Mouse (Mus musculus): ENCODE measurements at regions not wholly inside any gene's neighbourhood (a gene's known extent, or its start where the extent isn't known, plus 50 kb on each side); places are given as distances from the start of the nearest gene placed in this dataset.

GRCm38 (mm10) chr13:34481461-34481860 lies 136.5 kb upstream of the Slc22a23 start:
- no peaks in the 10 kb centered on the region for H3K4me1 ChIP-seq (ENCODE audit: control insufficient read depth, insufficient read depth, low read length)
- H3K27me3 ChIP-seq (ENCODE audit: control insufficient read depth, insufficient read depth, low read length) = no peaks in the 10 kb centered on the region
- DNase-seq = no peak
- no peak overlapping the region for H3K27ac ChIP-seq (ENCODE audit: insufficient read depth, low read length)
- no peak overlapping the region for H3K4me3 ChIP-seq (replicated peaks; ENCODE audit: insufficient read depth, low read depth, low read length)
- no peak for TF ChIP-seq CTCF (IDR thresholded peaks at IDR 0.05; ENCODE audit: borderline replicate concordance, insufficient read depth, low read depth, low read length)
- TF ChIP-seq POLR2A (IDR thresholded peaks at IDR 0.05; ENCODE audit: borderline replicate concordance, insufficient read depth, low read length) = no peak
- WGBS = 80% methylated on average over 10 of the region's 10 CpGs

- Histone ChIP-seq H3K4me3 (replicated peaks; ENCODE audit: insufficient read depth, low read depth, low read length) (no peak overlapping the region), H3K27ac (ENCODE audit: insufficient read depth, low read length) (no peak overlapping the region), H3K4me1 (ENCODE audit: control insufficient read depth, insufficient read depth, low read length) (peaks cover 7% of the 10 kb centered on the region), H3K27me3 (ENCODE audit: control insufficient read depth, insufficient read depth, low read length) (no peaks in the 10 kb centered on the region)
- WGBS = 91% methylated on average over 1 of the region's 1 CpGs
- TF ChIP-seq CTCF (IDR thresholded peaks at IDR 0.05; ENCODE audit: borderline replicate concordance, insufficient read depth, low read depth, low read length) = no peak
- no peak for TF ChIP-seq POLR2A (IDR thresholded peaks at IDR 0.05; ENCODE audit: borderline replicate concordance, insufficient read depth, low read length)
- DNase-seq = no peak
Observed at GRCm38 (mm10) chr13:34470410-34470809, 125.4 kb upstream of the Slc22a23 start.

- WGBS = 5% methylated on average over 5 of the region's 5 CpGs
- no peak overlapping the region for H3K27ac ChIP-seq (ENCODE audit: insufficient read depth, low read length)
- H3K4me1 ChIP-seq (ENCODE audit: control insufficient read depth, insufficient read depth, low read length) = peaks cover 7% of the 10 kb centered on the region
- TF ChIP-seq CTCF (IDR thresholded peaks at IDR 0.05; ENCODE audit: borderline replicate concordance, insufficient read depth, low read depth, low read length) (no peak), POLR2A (IDR thresholded peaks at IDR 0.05; ENCODE audit: borderline replicate concordance, insufficient read depth, low read length) (no peak)
- no peak overlapping the region for H3K4me3 ChIP-seq (replicated peaks; ENCODE audit: insufficient read depth, low read depth, low read length)
- peak; percentile 81 to 87 for DNase-seq
- no peaks in the 10 kb centered on the region for H3K27me3 ChIP-seq (ENCODE audit: control insufficient read depth, insufficient read depth, low read length)
Observed at GRCm38 (mm10) chr13:34469568-34469967, 124.6 kb upstream of the Slc22a23 start.

- Histone ChIP-seq H3K27ac (ENCODE audit: insufficient read depth, low read length) (no peak overlapping the region), H3K27me3 (ENCODE audit: control insufficient read depth, insufficient read depth, low read length) (no peaks in the 10 kb centered on the region), H3K4me3 (replicated peaks; ENCODE audit: insufficient read depth, low read depth, low read length) (no peak overlapping the region), H3K4me1 (ENCODE audit: control insufficient read depth, insufficient read depth, low read length) (peaks cover 7% of the 10 kb centered on the region)
- no peak for TF ChIP-seq CTCF (IDR thresholded peaks at IDR 0.05; ENCODE audit: borderline replicate concordance, insufficient read depth, low read depth, low read length)
- no peak for TF ChIP-seq POLR2A (IDR thresholded peaks at IDR 0.05; ENCODE audit: borderline replicate concordance, insufficient read depth, low read length)
- peak in 1 of 2 experiments; percentile 15 for DNase-seq
- WGBS = 53% methylated on average over 3 of the region's 3 CpGs
Observed at GRCm38 (mm10) chr13:34468132-34468748, 123.3 kb upstream of the Slc22a23 start.

DNA sequence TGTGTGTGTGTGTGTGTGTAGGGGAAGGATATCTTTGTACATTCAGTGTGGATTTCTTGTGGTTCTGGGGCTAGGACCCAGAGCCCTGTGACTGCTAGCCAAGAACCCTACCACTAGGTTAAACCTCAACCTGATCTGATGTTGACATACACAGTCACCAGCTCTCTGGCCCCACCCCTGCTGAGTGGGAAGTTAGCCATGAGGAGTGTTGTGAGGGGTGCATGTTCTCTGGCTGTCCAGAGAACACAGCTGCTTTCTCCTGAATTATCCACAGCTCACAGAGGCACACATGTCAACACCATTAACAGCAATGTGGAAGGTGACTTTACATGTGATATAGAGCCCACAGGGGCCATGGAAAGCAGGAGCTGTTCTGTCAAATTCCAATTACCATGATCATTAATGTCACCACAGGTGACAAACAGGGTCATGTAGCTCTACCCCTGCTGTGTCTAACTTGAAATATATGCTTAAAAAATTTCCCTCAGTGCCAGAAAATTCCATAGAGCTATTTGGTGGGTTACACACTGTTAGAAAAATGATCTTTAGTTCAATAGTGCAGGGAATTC lies 121.0 kb upstream of the Slc22a23 start:
- Histone ChIP-seq H3K4me1 (ENCODE audit: control insufficient read depth, insufficient read depth, low read length) (peaks cover 7% of the 10 kb centered on the region), H3K27ac (ENCODE audit: insufficient read depth, low read length) (no peak overlapping the region), H3K27me3 (ENCODE audit: control insufficient read depth, insufficient read depth, low read length) (no peaks in the 10 kb centered on the region), H3K4me3 (replicated peaks; ENCODE audit: insufficient read depth, low read depth, low read length) (no peak overlapping the region)
- DNase-seq = no peak
- TF ChIP-seq POLR2A (IDR thresholded peaks at IDR 0.05; ENCODE audit: borderline replicate concordance, insufficient read depth, low read length) (no peak), CTCF (IDR thresholded peaks at IDR 0.05; ENCODE audit: borderline replicate concordance, insufficient read depth, low read depth, low read length) (no peak)

GRCm38 (mm10) chr13:34465456-34465855 lies 120.5 kb upstream of the Slc22a23 start:
- DNase-seq = no peak
- no peak for TF ChIP-seq POLR2A (IDR thresholded peaks at IDR 0.05; ENCODE audit: borderline replicate concordance, insufficient read depth, low read length)
- no peak for TF ChIP-seq CTCF (IDR thresholded peaks at IDR 0.05; ENCODE audit: borderline replicate concordance, insufficient read depth, low read depth, low read length)
- WGBS = 60% methylated on average over 5 of the region's 5 CpGs
- Histone ChIP-seq H3K4me1 (ENCODE audit: control insufficient read depth, insufficient read depth, low read length) (peaks cover 7% of the 10 kb centered on the region), H3K4me3 (replicated peaks; ENCODE audit: insufficient read depth, low read depth, low read length) (no peak overlapping the region), H3K27me3 (ENCODE audit: control insufficient read depth, insufficient read depth, low read length) (no peaks in the 10 kb centered on the region), H3K27ac (ENCODE audit: insufficient read depth, low read length) (no peak overlapping the region)

DNA sequence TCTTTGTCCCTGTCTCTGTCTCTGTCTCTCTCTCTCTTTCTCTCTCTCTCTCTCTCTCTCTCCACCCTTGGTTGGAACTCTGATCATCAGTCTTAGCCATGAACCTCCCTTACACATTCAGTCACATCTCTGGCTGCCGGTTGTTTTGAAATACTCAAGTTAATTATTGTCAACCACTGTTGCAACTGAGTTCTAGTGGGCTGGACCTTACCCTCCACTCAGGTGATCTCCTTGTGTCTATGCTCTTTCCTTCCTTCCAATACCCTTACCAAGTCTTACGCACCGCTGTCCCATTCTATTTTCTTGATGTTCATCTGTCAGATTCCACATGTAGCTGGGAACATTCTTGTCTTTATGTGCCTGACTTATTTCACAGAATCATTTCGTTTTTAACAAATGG lies 119.2 kb upstream of the Slc22a23 start:
- 95% methylated on average over 4 of the region's 4 CpGs for WGBS
- DNase-seq = no peak
- Histone ChIP-seq H3K27ac (ENCODE audit: insufficient read depth, low read length) (no peak overlapping the region), H3K27me3 (ENCODE audit: control insufficient read depth, insufficient read depth, low read length) (no peaks in the 10 kb centered on the region), H3K4me1 (ENCODE audit: control insufficient read depth, insufficient read depth, low read length) (peaks cover 7% of the 10 kb centered on the region), H3K4me3 (replicated peaks; ENCODE audit: insufficient read depth, low read depth, low read length) (no peak overlapping the region)
- TF ChIP-seq CTCF (IDR thresholded peaks at IDR 0.05; ENCODE audit: borderline replicate concordance, insufficient read depth, low read depth, low read length) (no peak), POLR2A (IDR thresholded peaks at IDR 0.05; ENCODE audit: borderline replicate concordance, insufficient read depth, low read length) (no peak)

DNA sequence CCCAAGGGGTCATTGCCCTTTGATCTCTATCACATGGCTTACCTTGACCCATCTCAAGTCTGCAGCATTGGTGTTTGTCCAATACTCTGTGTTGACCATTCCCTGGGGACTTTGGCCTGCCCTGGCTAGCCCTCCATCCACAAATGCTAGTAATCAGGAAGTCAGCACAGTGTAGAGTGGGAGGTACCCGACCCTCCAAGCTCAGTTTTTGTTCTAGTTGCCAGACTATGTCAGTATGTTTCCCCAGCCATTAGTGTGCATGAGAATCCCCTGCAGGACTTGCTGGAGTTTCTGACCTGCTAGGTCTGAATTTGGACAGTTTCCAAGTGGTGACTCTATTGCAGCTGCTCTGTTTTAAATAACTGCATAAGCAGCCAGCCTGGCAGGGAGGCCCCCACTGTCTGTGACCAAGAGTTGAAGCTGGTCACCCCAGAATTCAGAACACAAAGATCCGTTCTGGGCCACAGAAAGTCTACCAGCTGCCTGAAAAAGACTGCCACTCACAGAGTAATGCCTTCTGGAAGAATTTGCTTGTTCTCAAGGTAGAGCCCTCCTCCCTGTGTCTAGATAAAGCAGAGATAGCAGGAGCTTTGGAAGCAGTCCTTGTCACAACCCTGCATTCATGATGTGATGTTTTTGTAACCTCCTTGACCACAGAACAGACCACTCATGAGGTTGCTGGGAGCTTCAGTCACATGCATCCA lies 118.0 kb upstream of the Slc22a23 start:
- 36% methylated on average over 2 of the region's 2 CpGs for WGBS
- Histone ChIP-seq H3K4me1 (ENCODE audit: control insufficient read depth, insufficient read depth, low read length) (no peaks in the 10 kb centered on the region; the same call in 1 of the 2 replicates), H3K27ac (ENCODE audit: insufficient read depth, low read length) (no peak overlapping the region), H3K27me3 (ENCODE audit: control insufficient read depth, insufficient read depth, low read length) (no peaks in the 10 kb centered on the region), H3K4me3 (replicated peaks; ENCODE audit: insufficient read depth, low read depth, low read length) (no peak overlapping the region)
- no peak for TF ChIP-seq POLR2A (IDR thresholded peaks at IDR 0.05; ENCODE audit: borderline replicate concordance, insufficient read depth, low read length)
- no peak for TF ChIP-seq CTCF (IDR thresholded peaks at IDR 0.05; ENCODE audit: borderline replicate concordance, insufficient read depth, low read depth, low read length)
- DNase-seq = no peak

All from cerebellum, adult 2 months (tissue).